Mouse (Mus musculus) lung, postnatal 0 days (tissue): ENCODE results near the gene Fam135a.

ENCODE experiments used
- CTCF ChIP-seq: IDR thresholded peaks from 2 replicates; pipeline ENCODE4 v1.5.1; 2016; ENCODE audit warnings: antibody characterized with exemption, mild to moderate bottlenecking
- EP300 ChIP-seq: IDR thresholded peaks from 2 replicates; pipeline ENCODE4 v1.6.1; 2016; ENCODE audit warnings: antibody characterized with exemption, mild to moderate bottlenecking, control low read depth

GRCm38 (mm10) chr1:23978281-23978680 lies 121.9 kb downstream of the Fam135a start:
- TF ChIP-seq CTCF, result no peak
- TF ChIP-seq EP300, result no peak
